Mouse (Mus musculus) layer of hippocampus, adult 18-20 months (tissue): ENCODE measurements at regions not wholly inside any gene's neighbourhood (a gene's known extent, or its start where the extent isn't known, plus 50 kb on each side); places are given as distances from the start of the nearest gene placed in this dataset.

Experiments used
- microRNA-seq, 2 experiments: library from miRNA; unstranded; fragments of <30 nt; microRNA quantifications; one replicate each; pipeline ENCODE4 v1.2.0; 2021

Small RNA genes in the stretch of these regions (microRNA-seq; reads per million reads assigned to microRNA genes)
- gene Gm23881 = 0 reads per million in 2 experiments
